Comparison of ENCODE assay signal across 22 mouse cellular contexts in the genomic region with DNA sequence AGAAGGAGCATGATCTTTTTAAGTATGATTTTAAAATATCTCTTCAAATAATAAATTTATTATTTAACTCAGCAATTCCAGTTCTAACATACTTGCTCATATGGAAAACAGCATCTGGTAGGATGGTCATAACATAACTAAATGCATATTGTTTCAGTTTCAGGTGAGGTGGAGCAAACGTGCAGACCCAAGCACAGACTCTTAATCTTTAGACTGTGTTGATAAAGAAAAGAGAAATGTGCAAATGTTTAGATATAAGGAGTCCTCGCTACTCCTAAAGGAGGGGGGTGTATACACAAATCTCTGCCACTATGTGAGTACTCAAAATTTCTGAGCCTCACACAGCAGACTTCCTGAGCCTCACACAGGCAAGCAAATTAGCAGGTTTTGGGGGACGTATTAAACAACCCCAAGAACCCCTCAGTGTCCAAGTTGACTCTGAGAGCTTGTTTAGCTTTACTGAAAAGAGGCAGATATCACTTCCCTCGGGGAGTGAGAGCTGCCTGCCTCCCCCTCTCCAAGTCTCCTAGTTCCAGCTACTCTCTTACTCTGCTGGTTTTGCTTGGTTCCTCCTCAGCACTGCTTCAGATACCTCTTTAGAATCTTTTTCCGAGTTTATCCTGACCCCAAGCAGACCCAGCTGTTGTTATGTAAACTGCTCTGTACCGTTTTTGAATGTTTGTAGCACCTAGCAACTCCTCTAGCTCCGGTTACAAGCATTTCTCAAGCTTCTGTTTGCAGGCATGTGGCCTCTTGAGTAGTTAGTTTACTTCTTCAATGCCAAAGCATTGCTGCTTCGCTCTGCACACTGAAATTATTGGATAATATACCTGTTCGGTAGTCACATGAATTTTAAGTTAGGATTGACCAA. TPM values are rescaled to one million over a fixed set of nuclear protein-coding genes. Genes with fewer than 3 reads are reported as not detected.
DNase-seq lines count a peak whose midpoint lies in the region; TF ChIP-seq lines count a peak whose summit lies in the region.
"Had no signal": no experiment of that assay in that cellular context is flagged by ENCODE, and none has a peak within 500 bp of the region (broad histone marks: within the 10 kb centered on the region; RNA-seq: fewer than 3 reads in every experiment).

No protein-coding gene starts in this region.

- 0 out of 2 replicates have a peak overlapping the region, but pooled peaks have one; percentile 18 for H3K27ac ChIP-seq in layer of hippocampus, adult 2 months
- H3K27ac ChIP-seq: forebrain, embryonic 12.5 days; hindbrain, embryonic 13.5 days; kidney, postnatal 0 days; lung, embryonic 15.5 days; neural tube, embryonic 15.5 days had no signal

- no peak for DNase-seq in layer of hippocampus, adult 2 months (ENCODE audit: low spot score in 2 of 2)
- DNase-seq in layer of hippocampus, postnatal 10 days (ENCODE audit: low spot score in 2 of 2) = no peak
- DNase-seq in CD4-positive helper T cell, adult 2 months (ENCODE audit: low read depth, low spot score) = peak; percentile 14
- peak; percentile 12 for DNase-seq in ES-CJ7 (ENCODE audit: low read depth, low spot score)
- peak; percentile 65 for DNase-seq in induced T-regulatory cell, adult 2 months (ENCODE audit: low read depth)
- DNase-seq in kidney, postnatal 25 days = no peak
- DNase-seq in embryo, embryonic 10 days (ENCODE audit: low spot score) = no peak
- no peak for DNase-seq in left cerebral cortex, adult 9 months (ENCODE audit: low spot score in 2 of 2)
- DNase-seq: adrenal gland, adult 2 months; cerebellum, adult 2 months; heart, adult 11 months; kidney, adult 11 months; left cerebral cortex, postnatal 4 days; liver; right cerebral cortex, postnatal 4 days; thymus, postnatal 14 days had no signal

- H3K4me3 ChIP-seq in layer of hippocampus, adult 2 months = no peak overlapping the region
- H3K4me3 ChIP-seq: forebrain, embryonic 12.5 days; hindbrain, embryonic 13.5 days; lung, embryonic 15.5 days; neural tube, embryonic 15.5 days had no signal

- TF ChIP-seq CTCF in layer of hippocampus, adult 2 months (conservative IDR thresholded peaks at IDR 0.05) = no peak

RNA-seq across cellular contexts. Expression of gene Alcam, which starts 10.0 kb away (rescaled TPM):
- total RNA-seq in layer of hippocampus, adult 2 months (2021) = 100 to 1,000 TPM; 113 to 116 TPM
- total RNA-seq in layer of hippocampus, postnatal 10 days (2021) = 100 to 1,000 TPM; 127 to 135 TPM
- total RNA-seq: MEL had no signal

Comparison
In these comparisons a context has a peak if more than half of its experiments do, and no peak if none do; other contexts are left out.
1. DNase-seq: peak in CD4-positive helper T cell, adult 2 months (single experiment), ES-CJ7 (single experiment) and induced T-regulatory cell, adult 2 months (single experiment); none in layer of hippocampus, adult 2 months (0 of 2), layer of hippocampus, postnatal 10 days (0 of 2), kidney, postnatal 25 days (0 of 2), embryo, embryonic 10 days (single experiment) and left cerebral cortex, adult 9 months (0 of 2).